Mouse (Mus musculus): ENCODE results near the gene Mrgprb8.
"Not testable (repeated sequence)": the region's sequence is repeated elsewhere in the genome, so short reads cannot be mapped to it uniquely, and the experiment has no call there.

Gene Mrgprb8

GRCm38 (mm10) chr7:48388226-48388625 lies at the start of gene Mrgprb8:
Gene Mrgprb8, plus strand, starts transcription at chr7:48388526.
- DNase-seq (ENCODE audit: low read depth) = no peak

GRCm38 (mm10) chr7:48435936-48436335 lies 47.6 kb downstream of the Mrgprb8 start:
- DNase-seq (ENCODE audit: low read depth) = not testable (repeated sequence)

GRCm38 (mm10) chr7:48436581-48436980 lies 48.3 kb downstream of the Mrgprb8 start:
- no peak for DNase-seq (ENCODE audit: low read depth)

All from c-Kit-positive CD71-positive TER-119-negative erythroid progenitor cells, embryonic 14.5 days (primary cell).